Mouse (Mus musculus) stomach, postnatal 0 days (tissue): ENCODE measurements around the gene Dact2.

Experiments used
- CTCF ChIP-seq: IDR thresholded peaks from 2 replicates; pipeline ENCODE4 v1.5.1; 2016; ENCODE audit warnings: antibody characterized with exemption, low read depth, mild to moderate bottlenecking, moderate library complexity
- EP300 ChIP-seq: optimal IDR thresholded peaks from 2 replicates; pipeline ENCODE3; 2016; ENCODE audit warnings: antibody characterized with exemption

- TF ChIP-seq CTCF = no peak
- no peak for TF ChIP-seq EP300
These were observed 28.4 kb downstream of the Dact2 start for GRCm38 (mm10) chr17:14175704-14176103.
